Mouse (Mus musculus) neural tube, embryonic 12.5 days (tissue): ENCODE data around the gene Lca5l. TPM values are rescaled to one million over a fixed set of nuclear protein-coding genes. Genes with fewer than 3 reads are reported as not detected.
A peak's percentile ranks its signal among the peaks of the same experiment; 100 is the strongest.

ENCODE experiments used
- ATAC-seq: fragments of 200-750 bp; cut with Nextera tagmentation; 2 replicates; pipeline ENCODE4 v1.8.0; 2017; ENCODE audit warnings: low read depth, mild to moderate bottlenecking, moderate TSS enrichment, moderate library complexity; ENCODE audit not compliant: low FRiP score
- H3K27ac ChIP-seq: fragments of 300-500 bp; sonication (generic); 2 replicates; pipeline ENCODE4 v1.5.1; 2016
- H3K27me3 ChIP-seq: fragments of 300-500 bp; sonication (generic); replicated peaks from 2 replicates; pipeline ENCODE4 v1.6.1; 2016; ENCODE audit warnings: mild to moderate bottlenecking
- H3K36me3 ChIP-seq: fragments of 300-500 bp; sonication (generic); 2 replicates; pipeline ENCODE4 v1.6.1; 2016; ENCODE audit warnings: mild to moderate bottlenecking
- H3K4me1 ChIP-seq: fragments of 300-500 bp; sonication (generic); 2 replicates; pipeline ENCODE4 v1.6.1; 2016
- H3K4me2 ChIP-seq: fragments of 300-500 bp; sonication (generic); replicated peaks from 2 replicates; pipeline ENCODE4 v1.6.1; 2016; ENCODE audit warnings: mild to moderate bottlenecking
- H3K4me3 ChIP-seq: fragments of 300-500 bp; sonication (generic); 2 replicates; pipeline ENCODE4 v1.5.1; 2016
- H3K9ac ChIP-seq: fragments of 300-500 bp; sonication (generic); 2 replicates; pipeline ENCODE4 v1.6.1; 2016; ENCODE audit warnings: mild to moderate bottlenecking
- H3K9me3 ChIP-seq: fragments of 300-500 bp; sonication (generic); 2 replicates; pipeline ENCODE4 v1.6.1; 2016; ENCODE audit warnings: mild to moderate bottlenecking
- WGBS: fragments of 180-500 bp; shearing (Covaris S2); methylation state at CpG from one replicate; pipeline ENCODE4 v1.1.7; 2016; 5-methylcytosine and 5-hydroxymethylcytosine counted together
- polyA plus RNA-seq: library from polyadenylated mRNA; unstranded; fragments of >200 nt; fragmentation: Nextera tagmentation; extraction: Ambion mirVana; gene quantifications from 2 replicates; pipeline ENCODE4 v1.2.1, GENCODE M21; 2016

Lca5l gene
- polyA plus RNA-seq = 1.6 and 1.7 TPM in 2 replicates

DNA sequence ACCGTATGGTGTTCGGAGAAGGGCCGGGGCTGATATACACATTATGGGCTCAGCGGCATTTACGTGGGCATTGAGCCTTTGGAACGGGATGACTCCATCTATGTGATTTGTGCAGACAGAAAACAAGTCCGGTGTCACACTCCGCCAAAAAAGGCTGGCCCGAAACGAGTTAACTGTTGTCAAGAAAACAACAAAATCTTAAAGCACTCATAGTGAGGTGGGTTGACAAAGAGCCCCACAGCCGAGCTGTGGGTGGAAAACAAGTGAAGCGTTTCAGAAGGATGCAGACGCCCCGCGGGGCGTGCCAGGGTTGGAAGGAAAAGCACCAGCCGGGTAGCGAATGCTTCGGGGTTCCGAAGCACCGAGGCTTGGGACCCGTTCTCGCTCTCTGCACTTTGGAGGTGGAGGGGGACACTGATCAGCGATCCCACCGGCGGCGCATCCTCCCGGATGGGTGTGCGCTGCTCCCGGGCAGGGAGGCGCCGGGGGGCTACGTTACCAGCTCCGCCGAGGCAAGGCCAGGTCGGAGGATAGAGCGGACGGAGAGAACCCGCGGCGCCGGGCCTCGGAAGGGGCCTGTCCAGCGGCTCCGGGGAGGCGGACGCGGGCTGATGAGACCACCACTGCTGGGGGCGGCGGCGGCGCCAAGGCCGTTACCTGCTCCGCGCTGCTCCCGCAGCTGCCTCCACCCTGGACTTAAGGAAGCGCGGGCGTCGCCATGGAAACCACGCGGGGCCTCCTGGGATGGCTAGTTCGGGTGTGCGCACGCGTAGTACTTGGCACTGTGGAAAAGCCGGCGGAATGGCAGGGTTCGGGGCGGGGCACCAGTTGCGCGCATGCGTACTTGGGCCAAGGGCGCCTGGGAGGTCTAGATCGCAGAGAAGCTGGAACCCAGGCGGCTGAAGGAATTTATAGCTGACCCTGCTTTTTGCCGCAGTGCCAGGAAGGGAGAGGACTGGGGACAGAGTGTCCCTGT, at the start of gene Lca5l:
Gene Lca5l, minus strand, starts transcription at position 741 of the 976 bp plus-strand sequence.
- peak; percentile 97 for ATAC-seq
- Histone ChIP-seq H3K36me3 (no peaks in the 10 kb centered on the region), H3K27ac (no peak within 1 kb of the TSS), H3K27me3 (no peaks in the 10 kb centered on the region), H3K4me1 (peaks cover 6% of the 10 kb centered on the region), H3K4me3 (peak within 1 kb of the TSS; percentile 87), H3K9ac (peak within 1 kb of the TSS; percentile 74), H3K4me2 (peak within 1 kb of the TSS; percentile 73), H3K9me3 (no peaks in the 10 kb centered on the region)
- WGBS = under 1% methylated on average over 75 of the region's 77 CpGs

DNA sequence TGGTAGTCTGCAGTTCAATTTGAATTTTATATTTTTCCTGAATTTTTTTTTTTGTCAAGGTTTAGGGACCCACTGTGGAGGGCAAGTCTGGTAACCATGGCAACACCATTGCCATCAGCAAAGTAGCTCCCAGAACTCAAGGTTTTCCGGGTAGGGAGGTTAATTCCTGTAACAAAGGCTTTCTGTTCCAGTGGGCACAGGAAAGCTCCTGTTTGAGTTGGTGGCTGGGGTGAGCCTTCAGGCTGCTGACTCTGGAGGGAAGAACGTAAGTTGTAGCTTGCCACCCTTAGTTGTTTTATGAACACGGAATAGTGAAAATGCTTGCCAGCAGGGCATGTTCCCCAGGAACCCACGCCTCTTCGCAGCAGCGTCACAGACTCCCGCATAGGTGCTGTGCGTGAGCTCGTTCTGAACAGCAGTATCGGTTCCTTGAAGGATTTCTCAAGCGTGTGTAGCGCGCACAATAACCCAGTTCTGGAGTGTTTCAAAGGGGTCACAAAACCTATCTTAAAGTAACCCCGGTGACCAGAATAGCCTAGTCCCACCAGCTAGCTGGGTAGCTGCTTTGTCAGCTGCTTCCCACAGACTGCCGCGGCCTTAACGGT, 43.4 kb upstream of the Lca5l start, which contains the start of gene B3galt5:
Gene B3galt5, plus strand, starts transcription at position 436 of the 605 bp plus-strand sequence.
- H3K27ac ChIP-seq = no peak within 1 kb of the TSS
- H3K4me1 ChIP-seq = no peaks in the 10 kb centered on the region
- H3K9me3 ChIP-seq = no peaks in the 10 kb centered on the region
- H3K4me2 ChIP-seq = no peak within 1 kb of the TSS
- H3K36me3 ChIP-seq = no peaks in the 10 kb centered on the region
- no peak within 1 kb of the TSS for H3K9ac ChIP-seq
- H3K4me3 ChIP-seq = no peak within 1 kb of the TSS
- 65% methylated on average over 17 of the region's 17 CpGs for WGBS
- no peak for ATAC-seq
- no peaks in the 10 kb centered on the region for H3K27me3 ChIP-seq

DNA sequence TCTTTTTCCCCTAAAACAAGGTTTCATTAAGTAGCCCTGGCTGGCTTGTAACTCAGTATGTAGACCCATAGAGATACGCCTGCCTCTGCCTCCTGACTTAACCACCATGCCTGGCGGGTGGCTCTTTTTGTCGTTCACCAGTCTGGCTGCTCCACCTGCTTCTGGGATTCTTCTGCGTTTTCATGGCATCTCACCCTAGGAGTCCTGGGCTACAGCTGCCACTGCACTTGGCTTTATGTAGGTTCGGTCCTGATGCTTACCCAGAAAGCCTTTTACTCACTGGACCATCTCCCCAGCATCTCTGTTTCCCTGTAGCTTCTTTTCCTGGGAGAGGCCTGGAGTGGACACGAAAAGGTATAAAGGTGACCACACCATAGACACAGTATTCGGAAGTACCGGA, 41.9 kb upstream of the Lca5l start:
- WGBS = 90% methylated on average over 8 of the region's 8 CpGs
- Histone ChIP-seq H3K36me3 (no peaks in the 10 kb centered on the region), H3K4me2 (no peak overlapping the region), H3K27ac (no peak overlapping the region), H3K4me3 (no peak overlapping the region), H3K9me3 (no peaks in the 10 kb centered on the region), H3K27me3 (no peaks in the 10 kb centered on the region), H3K4me1 (no peaks in the 10 kb centered on the region), H3K9ac (no peak overlapping the region)
- no peak for ATAC-seq

DNA sequence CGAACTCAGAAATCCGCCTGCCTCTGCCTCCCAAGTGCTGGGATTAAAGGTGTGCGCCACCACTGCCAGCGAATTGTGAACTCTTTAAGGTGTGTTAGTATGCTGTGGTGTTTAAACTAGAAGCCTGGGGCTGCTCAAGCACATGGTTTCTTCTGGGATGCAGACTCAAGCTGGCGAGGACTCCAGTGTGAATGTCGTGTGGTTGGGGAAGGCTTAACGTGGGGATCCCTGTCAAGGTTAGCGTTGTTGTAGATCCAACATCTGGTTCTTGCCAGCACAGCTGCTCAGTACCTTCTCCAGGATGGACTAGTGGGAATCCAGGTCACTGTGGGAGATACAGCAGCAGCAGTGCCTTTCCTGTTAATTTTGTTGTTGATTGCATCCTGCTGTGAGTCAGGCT, 39.9 kb upstream of the Lca5l start:
- no peak for ATAC-seq
- H3K4me2 ChIP-seq = no peak overlapping the region
- no peak overlapping the region for H3K9ac ChIP-seq
- H3K4me3 ChIP-seq = no peak overlapping the region
- no peaks in the 10 kb centered on the region for H3K9me3 ChIP-seq
- H3K36me3 ChIP-seq = no peaks in the 10 kb centered on the region
- no peaks in the 10 kb centered on the region for H3K27me3 ChIP-seq
- H3K27ac ChIP-seq = no peak overlapping the region
- WGBS = 89% methylated on average over 8 of the region's 8 CpGs
- H3K4me1 ChIP-seq = no peaks in the 10 kb centered on the region

DNA sequence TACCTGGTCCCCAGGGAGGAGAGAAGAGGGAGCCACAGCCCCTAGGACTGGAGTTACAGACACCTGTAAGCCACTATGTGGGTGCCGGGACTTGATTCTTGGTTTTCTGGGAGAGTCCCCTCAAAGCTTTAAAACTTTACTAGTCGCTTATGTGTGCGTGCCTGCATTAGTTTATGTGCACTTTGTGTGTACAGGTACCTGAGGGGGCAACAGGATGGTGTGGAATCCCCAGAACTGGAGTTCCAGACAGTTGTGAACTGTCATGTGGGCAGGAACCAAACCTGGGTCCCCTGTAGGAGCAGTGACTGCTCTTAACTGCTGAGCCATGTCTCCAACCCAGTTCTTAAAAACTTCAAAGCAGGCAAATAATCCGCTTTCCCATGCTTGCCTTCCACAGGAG, 39.2 kb upstream of the Lca5l start:
- Histone ChIP-seq H3K4me1 (no peaks in the 10 kb centered on the region), H3K27ac (no peak overlapping the region), H3K4me2 (no peak overlapping the region), H3K9ac (no peak overlapping the region), H3K4me3 (no peak overlapping the region), H3K36me3 (no peaks in the 10 kb centered on the region), H3K27me3 (no peaks in the 10 kb centered on the region), H3K9me3 (no peaks in the 10 kb centered on the region)
- no peak for ATAC-seq
- WGBS = 94% methylated on average over 4 of the region's 4 CpGs

DNA sequence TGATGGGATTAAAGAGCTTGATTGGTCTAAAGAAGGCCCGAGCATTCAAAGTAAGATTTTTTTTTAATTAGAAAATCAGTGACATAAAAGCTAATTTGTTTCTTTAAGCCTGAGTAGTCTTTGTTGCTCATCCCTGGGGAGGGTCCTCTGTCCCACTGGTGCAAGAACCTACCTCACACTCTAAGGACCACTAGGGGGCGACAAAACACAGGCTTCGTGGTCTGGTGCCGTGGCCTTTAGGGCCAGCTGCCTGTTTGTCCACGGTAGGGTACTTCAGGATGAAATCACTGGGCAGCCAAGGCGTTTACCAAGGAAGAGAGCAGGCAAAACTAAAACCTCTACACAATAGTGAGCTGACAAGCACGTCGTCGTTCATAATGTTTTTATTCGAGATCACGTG, 38.3 kb upstream of the Lca5l start:
- H3K4me1 ChIP-seq = no peaks in the 10 kb centered on the region
- no peaks in the 10 kb centered on the region for H3K27me3 ChIP-seq
- H3K36me3 ChIP-seq = no peaks in the 10 kb centered on the region
- WGBS = 30% methylated on average over 11 of the region's 11 CpGs
- H3K4me2 ChIP-seq = no peak overlapping the region
- no peak overlapping the region for H3K9ac ChIP-seq
- H3K4me3 ChIP-seq = no peak overlapping the region
- H3K9me3 ChIP-seq = no peaks in the 10 kb centered on the region
- H3K27ac ChIP-seq = no peak overlapping the region
- peak; percentile 90 for ATAC-seq

DNA sequence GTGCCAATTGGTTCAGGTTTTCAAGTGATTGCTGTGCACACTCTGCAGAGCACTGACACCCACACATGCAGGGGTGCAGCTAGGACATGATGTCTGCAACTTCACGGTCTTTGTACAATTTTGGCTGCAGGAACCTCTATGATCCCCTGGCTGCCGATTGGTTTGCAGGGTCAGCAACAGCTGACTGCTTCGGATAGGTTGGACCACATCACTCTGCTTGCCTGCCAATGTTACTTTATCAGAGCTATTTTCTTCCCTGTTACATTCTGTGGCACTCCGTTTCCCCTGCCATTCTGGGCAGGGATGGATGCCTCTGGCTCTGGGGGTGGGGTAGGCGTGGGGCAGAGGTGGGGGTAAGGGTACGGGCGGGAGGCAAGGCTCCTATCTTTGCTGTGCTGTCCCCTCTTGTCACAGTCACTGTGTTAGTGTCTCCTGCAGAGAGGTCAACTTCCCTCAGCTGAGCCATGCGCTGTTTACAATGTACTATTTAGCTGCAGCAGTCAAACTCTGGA, 37.0 kb upstream of the Lca5l start:
- no peaks in the 10 kb centered on the region for H3K36me3 ChIP-seq
- WGBS = 56% methylated on average over 8 of the region's 8 CpGs
- no peak overlapping the region for H3K9ac ChIP-seq
- no peaks in the 10 kb centered on the region for H3K9me3 ChIP-seq
- H3K27me3 ChIP-seq = no peaks in the 10 kb centered on the region
- no peak overlapping the region for H3K4me2 ChIP-seq
- no peak overlapping the region for H3K27ac ChIP-seq
- no peaks in the 10 kb centered on the region for H3K4me1 ChIP-seq
- no peak overlapping the region for H3K4me3 ChIP-seq
- no peak for ATAC-seq

DNA sequence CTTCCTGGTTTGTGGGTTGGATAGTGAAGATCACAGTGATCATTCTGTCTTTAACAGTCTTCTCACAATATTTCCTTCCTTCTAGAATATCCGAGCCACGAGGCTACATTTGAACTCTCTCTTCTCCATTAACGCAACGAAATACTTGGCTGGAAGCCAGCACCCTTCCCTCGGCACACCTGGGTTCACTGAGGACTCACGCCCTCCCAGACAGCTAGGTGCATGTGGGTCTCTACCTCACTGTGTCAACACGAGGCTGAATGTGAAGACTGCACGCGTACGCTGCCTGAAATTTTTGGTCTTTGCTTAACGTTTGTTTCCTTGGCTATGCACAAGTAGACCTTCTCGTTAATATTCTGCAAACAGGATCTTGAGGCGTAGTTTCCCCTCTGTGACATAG, 36.4 kb upstream of the Lca5l start:
- 87% methylated on average over 13 of the region's 13 CpGs for WGBS
- H3K9ac ChIP-seq = no peak overlapping the region
- ATAC-seq = no peak

DNA sequence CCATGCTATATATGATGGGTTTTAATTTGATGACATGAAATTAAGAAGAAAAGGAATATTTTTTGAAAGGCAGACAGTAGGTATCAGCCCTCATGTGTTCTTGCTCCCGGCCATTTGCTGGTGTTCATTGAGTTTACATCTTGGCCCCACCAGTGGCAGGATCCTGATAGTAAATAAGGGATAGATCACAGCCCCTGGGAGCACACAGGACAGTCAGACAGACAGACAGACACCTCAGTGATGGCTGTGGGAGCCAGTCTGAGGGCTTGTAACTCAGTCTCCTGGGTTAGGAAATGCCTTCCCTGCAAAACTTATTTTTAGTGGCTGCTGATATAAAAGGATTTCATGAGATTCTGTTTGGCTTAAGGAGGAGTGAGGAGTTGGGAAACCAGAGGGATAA, 30.4 kb upstream of the Lca5l start:
- Histone ChIP-seq H3K36me3 (no peaks in the 10 kb centered on the region), H3K9me3 (no peaks in the 10 kb centered on the region), H3K4me3 (no peak overlapping the region), H3K9ac (no peak overlapping the region), H3K27me3 (no peaks in the 10 kb centered on the region), H3K4me1 (no peaks in the 10 kb centered on the region), H3K27ac (no peak overlapping the region), H3K4me2 (no peak overlapping the region)
- WGBS = 85% methylated on average over 1 of the region's 1 CpGs
- no peak for ATAC-seq

More for the DNA sequence above, 36.4 kb upstream of the Lca5l start:
- H3K4me3 ChIP-seq = no peak overlapping the region
- H3K27me3 ChIP-seq = no peaks in the 10 kb centered on the region
- no peak overlapping the region for H3K4me2 ChIP-seq
- no peak overlapping the region for H3K27ac ChIP-seq
- no peaks in the 10 kb centered on the region for H3K9me3 ChIP-seq
- H3K36me3 ChIP-seq = no peaks in the 10 kb centered on the region
- no peaks in the 10 kb centered on the region for H3K4me1 ChIP-seq

DNA sequence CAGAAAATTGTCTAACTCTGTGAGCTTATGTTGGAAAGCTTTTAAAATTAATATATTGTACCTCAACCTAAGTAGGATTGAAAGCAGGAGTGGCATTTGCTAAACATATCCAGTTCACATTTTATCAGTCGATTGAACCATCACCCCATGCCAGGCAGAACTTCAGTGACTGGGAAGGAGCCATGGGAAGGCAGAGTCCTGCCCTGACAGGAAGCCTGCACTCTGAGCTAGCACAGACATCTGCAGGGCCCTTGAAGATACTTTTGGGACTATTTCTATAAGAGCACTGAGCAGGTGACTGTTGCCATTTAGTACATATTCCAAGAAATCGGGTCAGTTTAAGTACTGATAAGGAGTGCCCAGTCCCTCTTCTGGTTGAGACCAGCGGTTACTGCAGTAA, 29.9 kb upstream of the Lca5l start:
- H3K9ac ChIP-seq = no peak overlapping the region
- H3K4me3 ChIP-seq = no peak overlapping the region
- H3K4me2 ChIP-seq = no peak overlapping the region
- no peaks in the 10 kb centered on the region for H3K9me3 ChIP-seq
- WGBS = 88% methylated on average over 3 of the region's 3 CpGs
- no peaks in the 10 kb centered on the region for H3K36me3 ChIP-seq
- no peak for ATAC-seq
- H3K27me3 ChIP-seq = no peaks in the 10 kb centered on the region
- H3K4me1 ChIP-seq = no peaks in the 10 kb centered on the region
- no peak overlapping the region for H3K27ac ChIP-seq

DNA sequence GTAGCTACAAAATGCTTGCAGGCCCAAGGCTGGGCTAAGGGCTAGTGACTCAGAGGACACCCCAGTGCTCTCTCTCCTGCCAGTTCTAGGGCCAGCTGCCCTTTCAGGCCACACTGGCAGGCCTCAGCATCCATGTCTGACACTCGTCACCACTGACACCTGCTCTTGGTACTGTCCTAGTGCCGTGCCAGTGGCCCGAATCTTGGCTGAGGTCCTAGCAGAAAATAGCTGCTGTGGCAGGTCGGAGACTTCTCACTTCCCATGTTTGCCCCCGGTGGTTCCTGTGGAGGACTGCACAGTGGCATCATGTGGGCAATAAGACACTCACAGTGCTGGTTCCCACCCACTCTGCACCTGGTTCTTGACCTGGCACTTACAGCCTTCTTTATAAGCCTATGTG, 29.4 kb upstream of the Lca5l start:
- no peaks in the 10 kb centered on the region for H3K27me3 ChIP-seq
- H3K9me3 ChIP-seq = no peaks in the 10 kb centered on the region
- ATAC-seq = no peak
- no peaks in the 10 kb centered on the region for H3K4me1 ChIP-seq
- no peak overlapping the region for H3K27ac ChIP-seq
- no peak overlapping the region for H3K4me3 ChIP-seq
- WGBS = 88% methylated on average over 5 of the region's 5 CpGs
- no peak overlapping the region for H3K9ac ChIP-seq
- no peak overlapping the region for H3K4me2 ChIP-seq
- no peaks in the 10 kb centered on the region for H3K36me3 ChIP-seq

DNA sequence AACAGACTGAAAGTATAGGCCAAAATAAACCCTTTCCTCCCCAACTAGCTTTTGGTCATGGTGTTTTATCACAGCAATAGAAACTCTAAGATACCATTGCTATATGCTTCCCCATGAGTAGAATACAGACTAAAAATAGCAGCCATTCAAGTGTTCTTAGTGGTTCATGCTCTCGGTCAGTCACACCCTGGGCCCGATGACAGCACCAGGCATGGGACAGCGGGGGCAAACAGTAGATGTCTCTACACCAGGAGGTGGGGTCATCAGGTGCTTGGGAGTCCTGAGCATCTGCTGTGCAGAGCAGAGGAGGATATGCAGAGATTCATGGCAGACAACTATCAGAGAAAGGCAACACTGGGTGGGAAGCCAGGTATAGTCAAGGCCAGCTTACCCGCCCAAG, 21.0 kb upstream of the Lca5l start:
- H3K9ac ChIP-seq = no peak overlapping the region
- no peak overlapping the region for H3K4me3 ChIP-seq
- H3K4me2 ChIP-seq = no peak overlapping the region
- no peaks in the 10 kb centered on the region for H3K36me3 ChIP-seq
- no peak overlapping the region for H3K27ac ChIP-seq
- ATAC-seq = no peak
- no peaks in the 10 kb centered on the region for H3K4me1 ChIP-seq
- WGBS = 91% methylated on average over 4 of the region's 4 CpGs
- no peaks in the 10 kb centered on the region for H3K27me3 ChIP-seq
- H3K9me3 ChIP-seq = no peaks in the 10 kb centered on the region
